Mouse (Mus musculus) left cerebral cortex, postnatal 10 days (tissue): ENCODE data around the gene Dlx6. TPM values are rescaled to one million over a fixed set of nuclear protein-coding genes. Genes with fewer than 3 reads are reported as not detected.

Experiments
- DNase-seq, 2 experiments: peaks; one replicate each; pipeline ENCODE4 v3.0.0; 2021 to 2022; ENCODE audit warnings: low spot score in 2 of 2, mixed read lengths in 1 of 2; ENCODE audit errors: extremely low spot score in 1 of 2
- intact Hi-C: fragments of 180-260 bp; cut with DNase I; formaldehyde crosslinking; loops from one replicate; pipeline ENCODE4 v1.15.1; 2025
- total RNA-seq, 2 experiments: library from RNA; stranded (reverse); gene quantifications; 2 replicates each; pipeline ENCODE4 v1.2.3; 2021

Gene Dlx6
- 10 to 100 TPM; 10.1 to 13.4 TPM for total RNA-seq

- DNase-seq = peak in 1 of 2 experiments; percentile 35
- intact Hi-C loops = loop anchor here (10.0 kb wide), 1 partner anchor 289 kb away; the partner anchor contains the start of gene Sem1
These were observed at the start of gene Dlx6 for GRCm38 (mm10) chr6:6863160-6863870. Gene Dlx6 (plus strand): TSS chr6:6863334.

DNA sequence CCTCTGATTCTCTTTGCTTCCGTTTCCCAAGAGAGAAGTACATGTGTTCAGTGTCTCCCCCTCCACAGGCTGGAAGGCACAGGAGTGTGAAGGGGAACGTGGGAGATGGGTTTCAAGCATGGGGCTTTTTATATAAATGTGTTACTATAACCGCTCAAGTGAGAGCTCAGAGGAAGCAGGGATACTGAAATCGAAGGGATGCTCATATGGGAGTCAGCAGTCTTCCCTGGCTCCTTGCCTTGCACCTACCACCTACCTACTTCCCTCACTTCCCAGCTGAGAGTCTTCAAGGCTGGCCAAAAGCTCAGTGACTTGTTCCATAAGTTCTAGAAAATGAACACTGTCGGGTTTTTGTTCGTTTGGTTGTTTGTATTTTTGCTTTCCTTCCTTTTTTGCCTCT is 46.3 kb upstream of the Dlx6 start:
- DNase-seq = peak in 1 of 2 experiments; percentile 7
- intact Hi-C loops = no loop called here

DNA sequence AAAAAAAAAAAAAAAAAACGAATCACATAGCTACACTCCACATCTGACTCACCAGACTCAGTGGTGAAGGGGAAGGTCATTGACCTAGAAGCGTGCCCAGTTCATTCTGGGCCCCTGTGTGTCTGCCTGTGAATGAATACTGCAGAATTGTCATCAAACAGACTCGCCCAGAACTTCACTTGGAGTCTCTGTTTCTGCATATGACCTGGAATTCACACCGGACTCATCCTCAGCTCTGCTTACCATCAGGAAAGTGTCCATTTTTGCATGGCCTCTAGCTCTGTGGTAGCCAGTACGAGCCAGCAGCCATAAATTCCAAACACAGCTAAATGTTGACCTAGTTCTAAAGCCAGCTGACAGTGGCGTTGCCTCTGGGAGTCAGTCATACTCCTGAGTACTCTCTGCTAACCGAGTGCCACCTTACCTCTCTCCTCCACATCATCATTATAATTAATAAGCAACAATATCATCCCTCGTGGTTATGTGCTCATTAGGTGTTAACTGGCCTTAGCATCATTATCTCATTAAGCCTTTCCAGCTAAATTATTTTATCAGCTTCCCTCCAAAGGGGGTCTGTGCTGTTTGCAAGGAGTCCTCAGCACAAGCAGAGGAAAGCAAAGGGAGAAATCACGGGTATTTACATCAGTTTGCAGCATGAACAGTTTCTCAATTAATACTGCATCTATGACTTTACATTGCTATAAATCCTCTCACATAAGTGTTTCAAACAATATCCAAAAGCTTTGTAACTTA is 44.9 kb upstream of the Dlx6 start:
- no peak for DNase-seq
- intact Hi-C loops = no loop called here

DNA sequence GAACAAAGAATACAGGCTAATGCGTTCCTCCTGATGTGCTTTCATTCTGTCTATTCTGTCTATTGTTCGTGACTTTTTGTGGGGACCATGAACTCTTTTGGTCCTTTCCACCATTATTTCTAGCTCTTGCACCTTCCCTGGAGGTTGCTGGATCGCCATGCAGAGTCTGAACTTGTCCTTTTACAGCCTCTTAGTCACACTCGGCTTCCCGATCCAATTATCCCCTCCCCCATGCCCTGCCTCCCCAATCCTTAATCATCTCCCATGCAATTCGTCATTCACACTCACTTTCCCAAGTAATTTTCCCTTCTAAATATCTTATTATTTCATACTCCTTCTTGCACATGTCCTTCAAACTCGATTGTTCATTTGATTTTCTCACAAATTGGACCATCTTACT is 44.0 kb upstream of the Dlx6 start:
- intact Hi-C loops = no loop called here
- DNase-seq = no peak

- intact Hi-C loops = no loop called here
- DNase-seq = no peak
These were observed 37.8 kb upstream of the Dlx6 start for GRCm38 (mm10) chr6:6825313-6825712.

- DNase-seq = no peak
- intact Hi-C loops = no loop called here
These were observed 36.3 kb upstream of the Dlx6 start for GRCm38 (mm10) chr6:6826861-6827260.

GRCm38 (mm10) chr6:6830446-6830845 is 32.7 kb upstream of the Dlx6 start:
- DNase-seq = no peak
- intact Hi-C loops = no loop called here

DNA sequence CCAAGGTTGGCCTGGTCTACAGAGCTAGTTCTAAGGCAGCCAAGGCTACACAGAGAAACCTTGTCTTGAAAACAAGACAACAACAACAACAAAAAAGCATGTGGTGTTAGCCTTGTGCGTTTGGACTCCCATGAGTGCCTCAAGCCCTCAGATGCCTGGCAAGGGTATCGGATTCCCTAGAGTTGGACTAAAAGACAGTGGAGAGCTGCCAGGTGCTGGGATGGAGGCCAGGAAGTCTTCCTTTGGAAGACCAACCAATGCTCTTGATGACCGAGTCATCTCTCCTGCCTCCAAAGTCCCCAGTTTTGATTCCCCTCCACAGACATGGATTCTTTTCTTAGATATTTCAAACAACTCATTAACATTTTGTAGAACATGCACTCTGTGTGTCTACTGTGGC is 29.8 kb upstream of the Dlx6 start:
- no peak for DNase-seq
- intact Hi-C loops = no loop called here

GRCm38 (mm10) chr6:6848541-6848940 is 14.6 kb upstream of the Dlx6 start:
- intact Hi-C loops = no loop called here
- no peak for DNase-seq

DNA sequence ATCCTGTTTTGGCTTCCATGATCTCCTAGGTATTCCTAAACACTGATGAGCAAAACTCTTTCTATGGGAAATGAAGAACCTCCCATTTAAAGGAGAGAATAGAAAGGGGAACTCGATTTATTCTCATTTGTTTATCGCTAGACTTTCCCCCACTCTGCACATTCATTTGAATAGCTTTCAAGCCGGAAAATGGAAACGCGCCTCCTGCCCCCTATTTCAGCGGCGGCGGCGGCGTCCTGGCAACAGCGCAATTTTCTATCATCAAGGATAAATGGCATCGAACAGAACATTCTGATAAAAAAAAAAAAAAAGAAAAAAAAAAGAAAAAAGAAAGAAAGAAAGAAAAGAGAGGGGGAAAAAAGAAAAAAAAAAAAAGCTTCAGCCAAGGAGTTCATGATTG is 13.4 kb upstream of the Dlx6 start:
- DNase-seq = no peak
- intact Hi-C loops = no loop called here

DNA sequence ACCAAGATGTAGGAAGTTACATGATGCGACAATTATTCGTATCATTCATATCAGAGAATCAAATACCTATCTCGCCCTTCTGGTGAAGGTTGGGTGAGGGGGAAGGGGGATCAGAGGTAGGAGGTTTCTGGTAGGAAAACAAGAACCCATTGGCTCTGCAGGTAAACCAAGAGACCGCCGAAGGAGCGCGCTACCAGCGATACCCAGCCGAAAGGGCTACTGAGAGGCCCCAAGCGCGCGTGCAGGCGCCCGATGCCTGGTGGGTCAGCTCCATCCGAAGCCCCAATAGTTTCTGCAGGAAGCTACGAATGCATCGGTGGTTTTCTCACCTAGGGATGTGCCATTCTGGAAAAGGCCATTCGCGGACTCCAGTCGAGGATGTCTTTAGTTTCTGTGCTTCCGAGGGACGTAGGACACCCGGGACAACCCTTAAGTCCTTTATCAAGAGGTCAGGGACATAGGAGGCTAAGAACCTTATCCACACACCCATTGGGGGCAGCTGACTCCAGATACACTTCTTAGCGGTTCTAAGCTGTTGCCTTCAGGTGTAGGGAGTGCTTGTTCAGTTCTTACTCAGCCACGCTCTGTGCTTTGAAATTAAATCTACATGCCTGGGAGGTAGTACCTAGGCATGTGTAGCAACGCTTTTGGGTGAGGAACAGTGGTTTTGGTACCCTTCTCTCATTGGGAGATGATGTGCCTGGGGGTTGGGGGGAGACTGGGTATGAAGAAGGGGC is 12.6 kb upstream of the Dlx6 start:
- intact Hi-C loops = no loop called here
- DNase-seq = no peak

GRCm38 (mm10) chr6:6851166-6851565 is 12.0 kb upstream of the Dlx6 start:
- intact Hi-C loops = no loop called here
- DNase-seq = no peak

- intact Hi-C loops = no loop called here
- DNase-seq = no peak
These were observed 10.2 kb upstream of the Dlx6 start for GRCm38 (mm10) chr6:6852944-6853343.

- intact Hi-C loops = loop anchor here (2.0 kb wide), 1 partner anchor 21 kb away; no protein-coding TSS in a partner anchor
These were observed 9.0 kb upstream of the Dlx6 start for GRCm38 (mm10) chr6:6854176-6854575.

DNA sequence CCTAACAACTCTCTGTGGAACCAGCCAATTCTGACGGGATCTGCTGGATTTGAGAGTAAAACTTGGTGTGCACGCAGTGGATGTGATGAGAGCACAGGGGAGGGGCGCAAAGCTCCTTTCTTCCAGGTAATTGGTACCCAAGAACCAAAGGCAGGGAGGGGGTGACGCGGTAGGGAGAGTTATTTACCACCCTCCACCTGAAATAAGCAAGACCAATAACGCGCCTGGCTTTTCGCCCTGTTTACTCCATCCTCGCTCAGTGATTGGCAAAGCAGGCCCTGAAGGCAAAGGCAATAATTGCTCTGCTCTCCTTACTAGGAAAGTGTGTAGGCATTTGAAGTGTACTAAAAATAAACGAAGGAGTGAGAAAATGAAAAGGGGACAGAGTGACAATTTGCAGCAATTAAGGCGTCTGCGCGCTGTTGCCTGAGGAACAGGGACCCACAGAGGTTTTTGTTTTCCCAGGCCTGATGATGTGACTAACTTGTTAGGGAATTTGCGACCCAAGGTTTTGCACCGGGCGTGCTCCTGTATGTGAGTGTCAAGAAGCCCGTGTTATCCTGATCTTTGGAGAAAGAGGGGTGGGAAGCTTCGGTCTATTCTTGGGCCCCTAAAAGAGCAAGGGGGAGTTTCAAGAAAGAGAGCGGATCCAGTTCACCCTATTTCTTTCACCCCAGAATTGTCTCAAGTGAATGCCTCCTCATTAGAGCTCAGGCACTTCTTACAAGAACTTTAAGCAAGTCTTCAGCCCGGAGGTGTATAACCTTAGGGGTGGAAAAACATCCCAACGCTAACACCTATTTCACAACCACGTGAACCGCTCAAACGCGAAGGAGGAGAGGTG is 8.0 kb upstream of the Dlx6 start:
- intact Hi-C loops = loop anchor here (2.0 kb wide), 1 partner anchor 20 kb away; no protein-coding TSS in a partner anchor
- no peak for DNase-seq

More at GRCm38 (mm10) chr6:6854176-6854575, 9.0 kb upstream of the Dlx6 start:
- no peak for DNase-seq

GRCm38 (mm10) chr6:6855746-6856185 is 7.4 kb upstream of the Dlx6 start:
- no peak for DNase-seq
- intact Hi-C loops = loop anchor here (2.0 kb wide), 1 partner anchor 19 kb away; no protein-coding TSS in a partner anchor

- intact Hi-C loops = no loop called here
These were observed 6.8 kb upstream of the Dlx6 start for GRCm38 (mm10) chr6:6856316-6856715.

DNA sequence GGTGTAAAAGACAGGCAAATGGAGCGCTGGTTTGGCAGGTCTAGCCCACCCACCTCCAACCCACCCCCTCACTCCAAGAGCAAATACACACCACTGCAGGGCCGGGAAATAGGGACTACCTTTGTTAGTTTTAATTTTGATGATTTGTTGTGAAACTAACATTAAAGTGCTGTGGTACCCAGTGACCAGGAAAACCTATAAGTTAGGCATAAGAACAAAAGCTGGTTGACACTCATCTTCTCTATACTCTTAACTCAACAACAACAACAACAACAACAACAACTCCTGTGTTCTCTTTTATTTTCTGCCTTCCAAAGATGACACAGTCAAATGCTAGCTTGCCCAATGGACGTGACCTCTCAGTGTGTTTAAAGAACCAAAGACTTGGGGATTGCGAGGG is 6.3 kb upstream of the Dlx6 start:
- intact Hi-C loops = no loop called here
- no peak for DNase-seq

More at GRCm38 (mm10) chr6:6856316-6856715, 6.8 kb upstream of the Dlx6 start:
- DNase-seq = no peak
